Mouse (Mus musculus) fat pad, adult 2 months (tissue): ENCODE data around the gene Fgfr2.
"Not testable (repeated sequence)": the region's sequence is repeated elsewhere in the genome, so short reads cannot be mapped to it uniquely, and the experiment has no call there.

Source experiments
- DNase-seq: peaks from one replicate; pipeline ENCODE4 v3.0.0-alpha.2; 2011; ENCODE audit warnings: low read depth, low spot score; ENCODE audit errors: extremely low read depth

The Fgfr2 gene

DNA sequence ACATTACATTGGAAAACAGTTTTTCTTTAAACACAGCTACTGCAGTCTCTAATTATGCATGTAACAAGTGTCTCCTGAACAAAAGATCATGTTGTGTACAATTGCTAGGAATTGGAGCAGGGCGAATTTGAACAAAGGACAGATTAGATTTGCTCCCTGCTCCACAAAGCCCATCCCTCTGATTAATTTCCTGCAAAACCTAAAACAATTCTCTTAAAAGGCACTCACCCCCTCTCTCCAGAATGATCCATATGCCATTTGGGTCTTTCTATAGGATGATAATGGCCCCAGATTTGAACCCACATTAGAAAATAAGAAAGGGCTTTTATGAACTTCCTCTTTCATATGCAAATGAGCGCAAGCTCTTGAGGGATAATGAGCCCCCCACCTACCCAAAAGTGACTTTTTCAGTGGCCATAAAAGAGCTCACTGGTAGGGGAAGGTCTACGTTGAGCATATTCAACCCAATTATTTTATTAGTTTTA lies 1658.0 kb downstream of the Fgfr2 start:
- DNase-seq: no peak

- DNase-seq: no peak
Observed at GRCm38 (mm10) chr7:131456714-131457113, 1666.4 kb downstream of the Fgfr2 start.

GRCm38 (mm10) chr7:131437051-131437450 lies 1686.1 kb downstream of the Fgfr2 start:
- DNase-seq: no peak

DNA sequence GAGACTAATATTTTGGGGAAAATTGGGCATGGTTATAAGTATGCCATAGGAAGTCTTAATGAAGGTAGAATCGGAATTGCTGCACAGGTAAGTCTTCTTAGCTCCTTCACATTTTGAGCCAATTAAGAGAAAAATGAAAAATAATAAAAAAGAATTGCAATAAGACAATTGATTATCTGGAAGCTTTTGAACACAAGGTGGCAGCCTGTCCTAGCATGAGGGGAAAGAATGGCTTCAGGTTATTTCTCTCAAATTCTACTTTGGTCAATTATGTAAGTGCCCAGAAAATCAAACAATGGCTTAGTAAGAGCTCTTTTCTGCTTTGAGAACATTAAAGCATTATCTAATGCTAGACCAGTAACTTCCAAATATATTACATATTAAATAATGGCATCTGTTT lies 1688.9 kb downstream of the Fgfr2 start:
- no peak for DNase-seq

DNA sequence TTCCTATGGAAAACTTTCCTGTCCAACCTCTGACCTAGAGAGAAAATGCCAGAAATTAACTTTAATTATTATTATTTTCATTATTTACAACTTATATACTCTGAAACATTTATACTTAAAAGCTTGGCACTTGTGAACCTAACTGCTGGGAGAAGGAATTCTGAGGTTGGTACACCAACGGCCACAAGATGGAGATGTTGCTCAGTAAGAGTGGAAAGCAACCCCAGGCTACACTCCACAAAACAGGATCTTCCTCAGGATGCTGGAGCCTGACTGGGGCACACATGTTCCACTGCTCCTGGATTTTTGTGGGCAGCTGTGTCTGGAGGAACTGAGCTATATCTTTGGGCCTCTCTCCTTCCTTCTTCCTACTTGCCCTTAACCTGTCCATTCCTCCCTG lies 1690.9 kb downstream of the Fgfr2 start:
- no peak for DNase-seq

DNA sequence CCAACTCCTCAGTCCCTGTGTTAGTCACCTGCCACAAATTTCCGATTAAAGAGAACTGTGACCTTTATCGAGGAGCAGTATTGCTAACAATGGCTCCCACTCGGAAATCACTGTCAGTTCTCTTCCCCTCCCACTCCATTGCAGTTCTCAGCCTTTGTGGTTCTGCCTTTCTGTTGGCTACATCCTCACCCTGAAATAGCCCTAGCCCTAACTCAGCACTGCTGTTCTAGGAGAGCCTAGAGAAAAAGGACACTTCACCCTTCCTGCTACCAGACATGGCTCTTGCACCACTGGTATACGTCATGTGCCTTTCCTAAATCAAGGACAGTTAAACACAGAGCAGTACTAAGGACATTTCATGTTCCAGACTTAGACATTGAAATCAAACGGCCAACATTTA lies 1695.8 kb downstream of the Fgfr2 start:
- no peak for DNase-seq

DNA sequence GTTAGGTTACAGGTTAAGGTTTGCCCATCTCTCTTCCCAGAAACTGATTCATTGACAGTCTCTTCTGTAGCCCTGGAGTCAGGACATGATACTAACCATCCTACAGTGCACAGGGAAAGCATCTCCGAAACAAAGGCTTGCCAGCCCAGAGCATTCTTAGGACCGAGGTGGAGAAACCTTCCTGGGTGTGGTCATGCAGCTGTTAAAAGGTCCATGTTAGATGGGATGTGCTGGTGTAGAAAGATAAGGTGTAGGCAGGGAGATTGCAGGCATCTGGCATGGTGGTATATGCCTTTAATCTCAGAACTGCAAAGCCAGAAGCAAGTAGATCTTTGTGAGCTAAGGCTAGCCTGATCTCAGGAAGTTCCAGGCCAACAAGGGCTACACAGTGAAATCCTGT lies 1698.2 kb downstream of the Fgfr2 start:
- DNase-seq: no peak

DNA sequence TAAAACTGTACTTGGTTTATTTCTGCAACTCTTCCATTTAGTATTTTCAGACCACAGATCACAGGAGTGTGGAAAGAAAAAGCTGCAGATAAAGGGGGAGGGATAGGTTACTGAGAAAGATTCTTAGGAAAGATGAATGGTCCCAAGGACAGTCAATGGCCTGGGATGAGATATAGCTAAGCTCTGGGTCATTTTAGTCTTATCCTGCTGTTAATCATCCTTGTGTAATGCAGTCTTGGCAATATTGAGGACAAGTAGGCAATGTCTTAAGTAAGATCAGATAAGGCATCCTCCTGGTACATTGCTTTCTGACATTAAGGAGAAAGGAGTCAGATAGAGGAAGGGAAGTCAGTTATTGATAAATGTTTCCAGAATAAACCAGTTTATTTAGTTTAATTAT lies 1705.5 kb downstream of the Fgfr2 start:
- no peak for DNase-seq

DNA sequence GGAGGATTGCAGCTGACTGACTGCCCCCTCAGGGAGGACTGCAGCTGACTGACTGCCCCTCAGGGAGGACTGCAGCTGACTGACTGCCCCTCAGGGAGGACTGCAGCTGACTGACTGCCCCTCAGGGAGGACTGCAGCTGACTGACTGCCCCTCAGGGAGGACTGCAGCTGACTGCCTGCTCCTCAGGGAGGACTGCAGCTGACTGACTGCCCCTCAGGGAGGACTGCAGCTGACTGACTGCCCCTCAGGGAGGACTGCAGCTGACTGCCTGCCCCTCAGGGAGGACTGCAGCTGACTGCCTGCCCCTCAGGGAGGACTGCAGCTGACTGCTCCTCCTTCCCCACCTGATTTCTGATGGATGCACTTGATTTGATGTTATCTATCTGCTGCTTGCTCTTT lies 1706.4 kb downstream of the Fgfr2 start:
- DNase-seq: not testable (repeated sequence)

DNA sequence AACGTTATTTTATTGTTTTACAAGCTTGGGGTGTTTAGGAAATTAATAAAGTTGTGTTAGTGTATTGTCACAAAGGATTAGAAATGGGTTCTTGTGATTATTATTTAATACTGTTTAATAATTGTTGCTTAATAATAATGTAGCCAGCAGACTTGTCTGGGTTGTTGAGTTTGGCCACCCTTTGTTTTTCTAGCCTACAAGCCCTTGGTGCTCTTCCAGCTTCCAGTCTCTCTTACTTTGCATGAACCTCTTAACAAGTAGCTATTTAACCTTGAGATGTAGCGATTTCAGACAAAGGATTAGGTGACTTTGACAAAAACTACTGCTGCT lies 1711.2 kb downstream of the Fgfr2 start:
- peak; percentile 80 for DNase-seq

DNA sequence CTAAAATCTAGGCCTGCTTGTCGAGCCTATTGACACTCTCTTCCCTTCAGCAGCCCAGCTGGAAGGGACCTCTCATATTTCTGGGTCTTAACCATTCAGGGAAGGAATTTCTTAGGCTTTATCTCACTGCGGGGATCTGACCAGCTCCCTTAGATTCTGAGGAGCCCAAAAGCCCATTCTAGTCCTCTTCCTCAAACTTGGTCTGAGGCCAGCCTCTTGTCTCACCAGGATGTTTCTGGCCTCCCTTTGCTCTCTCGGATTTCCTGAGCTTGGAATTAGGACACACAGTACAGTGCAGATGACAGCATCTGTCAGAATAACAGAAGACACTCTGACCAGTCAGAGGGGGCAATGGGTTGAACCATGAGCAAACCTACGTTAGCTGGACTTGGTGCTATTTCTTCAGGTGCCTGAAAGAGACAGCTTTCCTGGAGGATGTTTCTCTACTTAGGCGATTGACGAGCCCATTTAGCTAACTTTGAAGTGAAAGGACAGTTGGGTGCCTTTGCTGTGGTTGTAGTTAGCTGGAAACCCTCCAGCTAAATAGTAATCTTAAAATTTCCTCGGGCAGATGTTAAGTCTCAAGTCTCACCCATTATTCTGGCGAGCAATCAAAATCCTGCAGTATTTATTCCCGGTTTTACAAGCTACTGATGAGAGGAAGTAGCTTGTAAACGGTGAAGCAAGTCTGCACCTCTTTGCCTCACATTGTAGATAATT lies 1711.8 kb downstream of the Fgfr2 start:
- DNase-seq: no peak

DNA sequence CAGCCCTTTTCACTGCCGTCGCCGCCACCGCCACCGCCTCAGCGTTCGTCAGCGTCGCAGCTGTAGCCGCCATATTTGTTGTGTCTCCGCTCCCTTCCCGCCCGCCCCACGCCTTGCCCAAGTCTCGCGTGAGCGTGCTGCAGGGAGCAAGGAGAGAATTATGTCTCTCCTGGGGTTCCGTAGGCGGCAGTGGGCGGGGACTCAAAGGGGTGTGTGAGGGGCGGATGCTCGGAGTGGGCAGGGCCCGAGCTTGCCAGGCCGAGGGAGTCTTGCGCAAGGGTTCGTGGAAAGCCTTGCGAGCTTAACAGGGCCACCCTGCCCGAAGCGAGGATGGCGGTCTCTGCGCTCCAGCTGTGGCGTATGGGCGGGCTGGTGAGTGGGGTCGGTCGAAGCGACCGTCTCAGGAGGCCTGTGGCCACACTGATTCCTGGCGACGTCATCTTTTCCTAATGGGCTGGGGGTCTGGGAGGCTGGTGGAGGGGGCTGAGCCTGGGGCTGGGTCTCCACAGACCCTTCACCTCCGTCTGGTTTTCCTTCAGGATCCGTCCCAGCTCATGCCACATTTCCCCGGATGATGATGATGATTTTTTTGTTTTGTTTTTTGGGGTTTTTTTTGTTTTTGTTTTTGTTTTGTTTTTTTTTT lies 1712.6 kb downstream of the Fgfr2 start, which contains the start of the genes Ikzf5 and Acadsb:
Gene Ikzf5, minus strand, starts transcription at position 106 of the 643 bp plus-strand sequence.
Gene Acadsb, plus strand, starts transcription at position 186 of the 643 bp plus-strand sequence.
- peak; percentile 66 for DNase-seq

DNA sequence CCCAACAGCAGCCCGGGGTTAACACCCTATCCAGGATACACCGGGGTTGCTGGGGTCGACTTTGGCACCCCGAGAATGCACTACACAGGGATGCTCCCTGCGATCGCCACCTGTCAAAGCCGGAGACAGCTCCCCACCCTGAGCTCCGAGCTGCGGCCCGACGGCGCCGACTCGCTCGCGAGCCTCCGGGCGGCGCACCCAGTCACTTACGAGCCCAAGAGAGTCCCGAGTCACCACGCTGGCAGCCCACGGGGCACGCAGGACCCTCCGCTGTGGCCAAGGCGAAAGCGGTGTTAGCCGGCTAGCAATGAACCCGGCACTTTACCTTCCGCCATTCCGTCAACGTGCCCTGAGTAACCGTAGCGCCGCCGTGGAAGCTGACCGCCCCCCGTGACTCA lies 1713.2 kb downstream of the Fgfr2 start:
- no peak for DNase-seq

GRCm38 (mm10) chr7:131409321-131409987 lies 1713.7 kb downstream of the Fgfr2 start:
- no peak for DNase-seq

DNA sequence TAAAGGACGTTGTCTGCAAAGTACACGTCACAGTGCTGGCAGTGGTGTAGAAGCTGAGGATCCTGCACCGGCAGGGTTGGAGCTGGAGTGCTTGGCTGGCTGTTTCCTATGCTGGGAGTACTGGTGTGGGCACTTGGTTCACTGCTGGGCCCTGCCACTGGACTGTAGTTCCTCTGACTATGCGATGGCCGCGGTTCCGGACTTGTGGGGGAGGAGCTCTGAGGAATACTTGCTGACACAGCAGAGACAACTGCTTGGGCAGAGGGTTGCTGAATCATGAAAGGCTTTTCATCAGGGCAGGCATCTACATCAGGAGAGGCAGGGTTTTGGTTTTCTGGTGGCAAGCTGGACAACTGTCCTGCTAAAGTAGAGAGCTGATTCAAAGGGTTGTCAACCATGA lies 1731.4 kb downstream of the Fgfr2 start:
- not testable (repeated sequence) for DNase-seq

GRCm38 (mm10) chr7:131371880-131372651 lies 1751.1 kb downstream of the Fgfr2 start:
- no peak for DNase-seq

GRCm38 (mm10) chr7:131371470-131371860 lies 1751.7 kb downstream of the Fgfr2 start:
- DNase-seq: no peak

DNA sequence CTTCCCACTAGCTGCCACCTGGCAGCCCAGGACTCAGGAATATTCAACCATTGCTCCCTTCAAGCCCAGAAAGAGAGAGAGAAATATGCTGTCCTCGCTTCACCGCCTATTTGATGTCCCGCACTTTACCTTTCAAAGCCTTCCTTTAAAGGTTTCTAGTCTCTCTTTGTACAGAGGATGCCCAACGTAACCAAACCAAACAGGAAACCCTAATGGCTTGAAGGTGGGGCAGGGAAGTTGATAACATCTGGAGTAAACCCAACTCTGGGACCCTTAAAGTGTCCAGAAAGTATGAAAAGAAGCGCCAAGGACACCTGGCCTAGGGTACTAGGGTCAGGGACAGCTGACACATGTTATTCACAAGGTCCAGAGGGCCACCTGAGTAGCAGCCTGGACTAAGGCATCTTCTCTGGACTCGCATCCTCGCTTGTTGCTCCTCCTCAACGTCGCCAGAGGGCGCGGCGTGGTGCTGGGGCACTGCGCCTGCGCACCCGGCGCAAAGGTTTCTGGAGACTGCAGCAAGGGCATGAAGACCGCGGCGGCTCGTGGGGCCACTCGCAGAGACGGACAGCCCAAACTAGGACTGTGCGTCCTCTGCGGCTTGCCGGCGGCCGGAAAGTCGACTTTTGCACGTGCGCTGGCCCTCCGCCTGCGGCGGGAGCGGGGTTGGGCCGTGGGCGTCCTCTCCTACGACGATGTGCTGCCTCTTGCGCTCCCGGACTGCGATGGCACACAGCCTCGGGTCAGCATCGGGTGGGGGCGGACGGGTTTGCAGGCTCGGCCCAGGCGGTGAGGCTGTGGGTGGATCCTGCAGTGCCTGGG lies 1752.3 kb downstream of the Fgfr2 start, which contains the start of gene Pstk:
Gene Pstk, plus strand, starts transcription at position 494 of the 822 bp plus-strand sequence.
- DNase-seq: peak; percentile 21

DNA sequence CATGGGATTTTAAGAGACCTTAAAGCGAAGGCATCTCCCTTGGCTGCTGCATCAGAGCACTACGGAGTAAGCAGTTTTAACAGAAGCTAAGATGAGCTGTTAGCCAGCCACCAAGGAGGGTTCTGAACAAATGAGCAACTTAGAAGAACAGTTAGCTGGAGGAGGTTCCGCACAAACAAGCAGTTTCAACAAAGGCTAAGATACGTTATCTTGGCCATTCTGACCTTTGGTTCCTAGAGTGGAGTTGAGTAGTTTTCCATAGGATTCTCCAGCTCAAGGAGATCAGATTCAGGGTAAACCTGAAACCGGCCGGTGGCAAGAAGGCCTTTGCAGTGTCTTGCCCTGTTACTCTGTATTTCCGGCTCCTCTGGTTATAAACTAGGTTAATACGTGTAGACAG lies 1759.0 kb downstream of the Fgfr2 start:
- DNase-seq: no peak

DNA sequence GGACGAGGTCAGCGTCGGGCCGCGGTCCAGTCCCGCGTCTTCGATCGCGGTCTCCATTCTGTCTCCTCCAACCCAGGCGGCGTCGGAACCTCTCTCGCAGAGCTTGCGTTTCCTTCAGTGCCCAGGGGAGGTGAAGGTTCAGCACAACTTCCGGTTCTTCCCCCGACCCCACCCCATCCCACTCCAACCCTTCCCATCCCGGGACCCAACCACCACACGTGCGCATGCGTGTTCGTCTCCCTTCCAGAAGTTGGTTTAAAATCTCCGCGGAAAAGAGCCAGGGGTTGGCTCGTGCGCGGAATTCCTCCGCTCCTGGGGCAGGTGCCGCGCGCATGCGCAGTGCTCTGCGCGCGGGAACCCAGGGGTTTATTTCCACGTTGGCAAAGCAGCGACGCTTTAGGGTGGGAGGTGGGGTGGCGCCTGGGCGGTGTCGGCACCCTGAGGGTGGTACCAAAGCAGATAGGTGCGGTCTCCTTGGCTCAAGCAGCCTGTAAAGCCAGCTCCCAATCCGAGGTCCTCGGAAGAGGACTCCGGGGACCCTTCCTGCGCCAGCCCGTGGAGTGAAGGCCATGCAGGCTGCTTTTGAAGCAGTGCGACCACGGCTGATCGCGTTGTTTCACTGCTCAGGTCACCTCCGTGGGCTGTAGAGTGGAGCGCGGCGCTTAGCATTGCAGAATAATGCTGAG lies 1760.4 kb downstream of the Fgfr2 start, which contains the start of gene 2310057M21Rik:
Gene 2310057M21Rik, minus strand, starts transcription at position 145 of the 686 bp plus-strand sequence.
- DNase-seq: peak; percentile 68
